Mouse (Mus musculus): ENCODE measurements around the gene Fbp1. TPM values are rescaled to one million over a fixed set of nuclear protein-coding genes. Genes with fewer than 3 reads are reported as not detected.

Gene Fbp1
- polyA plus RNA-seq, 1 experiment from 2014 or later: 3.8 TPM

GRCm38 (mm10) chr13:62923182-62923581 lies 35.1 kb upstream of the Fbp1 start:
- Histone ChIP-seq H3K4me2 (replicated peaks; ENCODE audit: low read depth) (no peak overlapping the region), H3K9ac (ENCODE audit: low read length) (no peak overlapping the region), H3K4me3 (ENCODE audit: low read depth, low read length) (no peak overlapping the region), H3K9me3 (ENCODE audit: control insufficient read depth, low read length) (no peaks in the 10 kb centered on the region), H3K4me1 (replicated peaks; ENCODE audit: control insufficient read depth, insufficient read depth) (no peaks in the 10 kb centered on the region), H3K27me3 (ENCODE audit: control insufficient read depth, insufficient read depth, low read length) (no peaks in the 10 kb centered on the region), H3K27ac (replicated peaks) (peak overlapping the region; percentile 35; the same call in 1 of the 2 replicates), H3K36me3 (ENCODE audit: control insufficient read depth, insufficient read depth, low read length) (no peaks in the 10 kb centered on the region)
- ATAC-seq (ENCODE audit: low FRiP score, low TSS enrichment) (no peak; the same call in 1 of the 2 replicates), DNase-seq (ENCODE audit: low spot score) (no peak)
- WGBS: 42% methylated on average over 8 of the region's 8 CpGs
- TF ChIP-seq CTCF (IDR thresholded peaks at IDR 0.05; ENCODE audit: low read depth) (no peak), EP300 (optimal IDR thresholded peaks at IDR 0.05) (no peak)

GRCm38 (mm10) chr13:62922645-62923044 lies 34.6 kb upstream of the Fbp1 start:
- Histone ChIP-seq H3K36me3 (ENCODE audit: control insufficient read depth, insufficient read depth, low read length) (no peaks in the 10 kb centered on the region), H3K27ac (replicated peaks) (0 out of 2 replicates have a peak overlapping the region, but pooled peaks have one; percentile 35), H3K9me3 (ENCODE audit: control insufficient read depth, low read length) (no peaks in the 10 kb centered on the region), H3K4me2 (replicated peaks; ENCODE audit: low read depth) (no peak overlapping the region), H3K27me3 (ENCODE audit: control insufficient read depth, insufficient read depth, low read length) (no peaks in the 10 kb centered on the region), H3K4me1 (replicated peaks; ENCODE audit: control insufficient read depth, insufficient read depth) (no peaks in the 10 kb centered on the region), H3K4me3 (ENCODE audit: low read depth, low read length) (no peak overlapping the region), H3K9ac (ENCODE audit: low read length) (no peak overlapping the region)
- WGBS: 60% methylated on average over 3 of the region's 3 CpGs
- ATAC-seq (ENCODE audit: low FRiP score, low TSS enrichment) (no peak), DNase-seq (ENCODE audit: low spot score) (no peak)
- no peak for TF ChIP-seq CTCF (IDR thresholded peaks at IDR 0.05; ENCODE audit: low read depth)
- TF ChIP-seq EP300 (optimal IDR thresholded peaks at IDR 0.05): no peak

GRCm38 (mm10) chr13:62919647-62920341 lies 31.7 kb upstream of the Fbp1 start:
- ATAC-seq (ENCODE audit: low FRiP score, low TSS enrichment) (peak; percentile 67), DNase-seq (ENCODE audit: low spot score) (peak; percentile 86)
- TF ChIP-seq CTCF (IDR thresholded peaks at IDR 0.05; ENCODE audit: low read depth) (peak; percentile 84), EP300 (optimal IDR thresholded peaks at IDR 0.05) (no peak)
- H3K4me3 ChIP-seq (ENCODE audit: low read depth, low read length): no peak overlapping the region
- H3K9ac ChIP-seq (ENCODE audit: low read length): no peak overlapping the region
- 24% methylated on average over 11 of the region's 11 CpGs for WGBS
- H3K27me3 ChIP-seq (ENCODE audit: control insufficient read depth, insufficient read depth, low read length): no peaks in the 10 kb centered on the region
- H3K9me3 ChIP-seq (ENCODE audit: control insufficient read depth, low read length): no peaks in the 10 kb centered on the region
- no peaks in the 10 kb centered on the region for H3K36me3 ChIP-seq (ENCODE audit: control insufficient read depth, insufficient read depth, low read length)
- no peak overlapping the region for H3K4me2 ChIP-seq (replicated peaks; ENCODE audit: low read depth)
- 0 out of 2 replicates have a peak overlapping the region, but pooled peaks have one; percentile 35 for H3K27ac ChIP-seq (replicated peaks)
- H3K4me1 ChIP-seq (replicated peaks; ENCODE audit: control insufficient read depth, insufficient read depth): no peaks in the 10 kb centered on the region

GRCm38 (mm10) chr13:62917416-62918110 lies 29.5 kb upstream of the Fbp1 start:
- H3K27ac ChIP-seq (replicated peaks): no peak overlapping the region
- H3K9ac ChIP-seq (ENCODE audit: low read length): no peak overlapping the region
- 37% methylated on average over 1 of the region's 1 CpGs for WGBS
- no peaks in the 10 kb centered on the region for H3K4me1 ChIP-seq (replicated peaks; ENCODE audit: control insufficient read depth, insufficient read depth)
- DNase-seq (ENCODE audit: low spot score): no peak
- H3K9me3 ChIP-seq (ENCODE audit: control insufficient read depth, low read length): no peaks in the 10 kb centered on the region
- no peak for ATAC-seq (ENCODE audit: low FRiP score, low TSS enrichment)
- H3K36me3 ChIP-seq (ENCODE audit: control insufficient read depth, insufficient read depth, low read length): no peaks in the 10 kb centered on the region
- H3K27me3 ChIP-seq (ENCODE audit: control insufficient read depth, insufficient read depth, low read length): no peaks in the 10 kb centered on the region
- no peak overlapping the region for H3K4me2 ChIP-seq (replicated peaks; ENCODE audit: low read depth)
- TF ChIP-seq EP300 (optimal IDR thresholded peaks at IDR 0.05): no peak
- H3K4me3 ChIP-seq (ENCODE audit: low read depth, low read length): no peak overlapping the region

GRCm38 (mm10) chr13:62916675-62917074 lies 28.6 kb upstream of the Fbp1 start:
- no peak for ATAC-seq (ENCODE audit: low FRiP score, low TSS enrichment)
- no peak overlapping the region for H3K27ac ChIP-seq (replicated peaks)
- no peak overlapping the region for H3K9ac ChIP-seq (ENCODE audit: low read length)
- H3K36me3 ChIP-seq (ENCODE audit: control insufficient read depth, insufficient read depth, low read length): no peaks in the 10 kb centered on the region
- TF ChIP-seq EP300 (optimal IDR thresholded peaks at IDR 0.05): no peak
- no peak for TF ChIP-seq CTCF (IDR thresholded peaks at IDR 0.05; ENCODE audit: low read depth)
- no peak overlapping the region for H3K4me2 ChIP-seq (replicated peaks; ENCODE audit: low read depth)
- WGBS: 32% methylated on average over 4 of the region's 4 CpGs
- no peak for DNase-seq (ENCODE audit: low spot score)
- no peaks in the 10 kb centered on the region for H3K4me1 ChIP-seq (replicated peaks; ENCODE audit: control insufficient read depth, insufficient read depth)
- H3K4me3 ChIP-seq (ENCODE audit: low read depth, low read length): no peak overlapping the region
- no peaks in the 10 kb centered on the region for H3K9me3 ChIP-seq (ENCODE audit: control insufficient read depth, low read length)
- no peaks in the 10 kb centered on the region for H3K27me3 ChIP-seq (ENCODE audit: control insufficient read depth, insufficient read depth, low read length)

- no peaks in the 10 kb centered on the region for H3K4me1 ChIP-seq (replicated peaks; ENCODE audit: control insufficient read depth, insufficient read depth)
- no peaks in the 10 kb centered on the region for H3K36me3 ChIP-seq (ENCODE audit: control insufficient read depth, insufficient read depth, low read length)
- H3K4me2 ChIP-seq (replicated peaks; ENCODE audit: low read depth): no peak overlapping the region
- no peaks in the 10 kb centered on the region for H3K27me3 ChIP-seq (ENCODE audit: control insufficient read depth, insufficient read depth, low read length)
- 77% methylated on average over 5 of the region's 5 CpGs for WGBS
- ATAC-seq (ENCODE audit: low FRiP score, low TSS enrichment): no peak
- H3K9me3 ChIP-seq (ENCODE audit: control insufficient read depth, low read length): no peaks in the 10 kb centered on the region
- no peak overlapping the region for H3K27ac ChIP-seq (replicated peaks)
- no peak for TF ChIP-seq EP300 (optimal IDR thresholded peaks at IDR 0.05)
- no peak for DNase-seq (ENCODE audit: low spot score)
- H3K9ac ChIP-seq (ENCODE audit: low read length): no peak overlapping the region
- no peak overlapping the region for H3K4me3 ChIP-seq (ENCODE audit: low read depth, low read length)
Measured at GRCm38 (mm10) chr13:62911575-62911974, 23.5 kb upstream of the Fbp1 start.

All from stomach, postnatal 0 days (tissue).